Mouse (Mus musculus): Measurements from ENCODE around the gene Cnbd2.

GRCm38 (mm10) chr2:156302063-156302462, 10.0 kb upstream of the Cnbd2 start:
- no peak for TF ChIP-seq CTCF (IDR thresholded peaks at IDR 0.05; ENCODE audit: low read depth, low read length)
- no peak for TF ChIP-seq POLR2A (IDR thresholded peaks at IDR 0.05; ENCODE audit: insufficient read depth, low read length)

Data from ES-Bruce4 (cell line).